Mouse (Mus musculus): ENCODE results near the gene St3gal4.
A peak's percentile ranks its signal among the peaks of the same experiment; 100 is the strongest.

DNA sequence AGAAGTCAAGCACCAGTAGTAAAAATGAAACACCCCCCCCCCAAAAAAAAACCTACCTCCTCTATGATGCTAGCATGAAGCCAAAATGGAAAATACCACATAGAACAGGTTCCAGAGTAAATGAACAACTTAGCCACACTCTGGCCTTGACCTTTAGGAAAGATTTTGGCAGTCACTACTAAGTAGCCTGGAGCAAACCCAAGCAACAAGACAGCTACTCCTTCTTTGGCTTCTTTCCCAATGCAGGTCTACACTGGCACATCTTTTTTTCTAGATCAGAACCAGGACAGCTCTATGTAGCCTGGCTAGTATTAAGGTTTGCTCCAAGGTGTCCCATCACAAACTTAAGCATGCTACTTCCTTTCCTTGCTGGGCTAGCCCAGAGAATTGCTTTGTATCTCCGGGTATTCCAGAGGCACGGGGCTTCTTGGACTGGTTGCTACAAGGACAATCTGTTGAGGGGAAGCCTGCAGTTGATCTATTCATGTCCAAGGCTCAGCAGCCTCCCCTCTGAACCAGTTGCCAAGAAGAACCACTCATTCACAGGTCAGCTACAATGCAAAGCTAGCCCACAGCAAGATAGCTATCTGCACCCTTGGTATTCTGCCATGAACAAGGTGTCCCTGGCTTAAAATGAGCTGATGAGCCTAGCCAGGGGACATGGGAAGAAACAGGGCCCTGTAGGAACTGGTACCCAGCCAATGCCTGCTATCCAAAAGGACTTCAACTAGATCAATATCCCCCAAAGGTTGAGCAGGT, 60.3 kb downstream of the St3gal4 start:
- no peak for TF ChIP-seq CTCF (IDR thresholded peaks at IDR 0.05)
- no peak for TF ChIP-seq POLR2A (IDR thresholded peaks at IDR 0.05; ENCODE audit: insufficient read depth, low read depth, low read length)
- TF ChIP-seq EP300 (IDR thresholded peaks at IDR 0.05; ENCODE audit: insufficient read depth, low read depth, low read length): 0 out of 2 replicates have a peak, but pooled peaks have one; percentile 10

Measured in heart, adult 2 months (tissue).